Mouse (Mus musculus): Measurements from ENCODE around the gene Gdf15. TPM values are rescaled to one million over a fixed set of nuclear protein-coding genes. Genes with fewer than 3 reads are reported as not detected.

Gene Gdf15
- polyA plus RNA-seq, 3 experiments from 2014 or later = not detected

- no peak for ATAC-seq
Observed at GRCm38 (mm10) chr8:70656193-70656790, 24.0 kb upstream of the Gdf15 start.

GRCm38 (mm10) chr8:70655469-70655868 lies 23.2 kb upstream of the Gdf15 start:
- ATAC-seq = no peak

- no peak for ATAC-seq
Observed at GRCm38 (mm10) chr8:70654121-70654520, 21.9 kb upstream of the Gdf15 start.

- ATAC-seq = peak; percentile 48
Observed at GRCm38 (mm10) chr8:70653226-70653625, 21.0 kb upstream of the Gdf15 start.

GRCm38 (mm10) chr8:70650351-70650750 lies 18.1 kb upstream of the Gdf15 start:
- ATAC-seq = no peak

GRCm38 (mm10) chr8:70649324-70649723 lies 17.1 kb upstream of the Gdf15 start:
- ATAC-seq = no peak

GRCm38 (mm10) chr8:70648921-70649320 lies 16.7 kb upstream of the Gdf15 start:
- no peak for ATAC-seq

- ATAC-seq = no peak
Observed at GRCm38 (mm10) chr8:70648164-70648442, 15.8 kb upstream of the Gdf15 start.

GRCm38 (mm10) chr8:70647343-70648163 lies 15.3 kb upstream of the Gdf15 start:
- no peak for ATAC-seq

- ATAC-seq = no peak
Observed at GRCm38 (mm10) chr8:70646775-70647174, 14.5 kb upstream of the Gdf15 start.

- ATAC-seq = no peak
Observed at GRCm38 (mm10) chr8:70646369-70646768, 14.1 kb upstream of the Gdf15 start.

- ATAC-seq = no peak
Observed at GRCm38 (mm10) chr8:70645501-70646224, 13.4 kb upstream of the Gdf15 start.

- no peak for ATAC-seq
Observed at GRCm38 (mm10) chr8:70644065-70644464, 11.8 kb upstream of the Gdf15 start.

GRCm38 (mm10) chr8:70643019-70643418 lies 10.8 kb upstream of the Gdf15 start:
- no peak for ATAC-seq

- ATAC-seq = no peak
Observed at GRCm38 (mm10) chr8:70638752-70639151, 6.5 kb upstream of the Gdf15 start.

- ATAC-seq = no peak
Observed at GRCm38 (mm10) chr8:70636838-70637237, 4.6 kb upstream of the Gdf15 start.

- no peak for ATAC-seq
Observed at GRCm38 (mm10) chr8:70635527-70635926, 3.3 kb upstream of the Gdf15 start.

- no peak for ATAC-seq
Observed at GRCm38 (mm10) chr8:70634066-70634465, 1.8 kb upstream of the Gdf15 start.

GRCm38 (mm10) chr8:70631436-70631835 lies 820 bp downstream of the Gdf15 start:
- no peak for ATAC-seq

- no peak for ATAC-seq
Observed at GRCm38 (mm10) chr8:70630532-70631381, 1.5 kb downstream of the Gdf15 start.

GRCm38 (mm10) chr8:70629574-70630531 lies 2.4 kb downstream of the Gdf15 start:
- ATAC-seq = peak; percentile 80

Measured in inflammation-experienced regulatory T-cells, adult 6 months (primary cell).